Mouse (Mus musculus) hindbrain, embryonic 15.5 days (tissue): ENCODE results near the gene Samd14. TPM values are rescaled to one million over a fixed set of nuclear protein-coding genes. Genes with fewer than 3 reads are reported as not detected.
A peak's percentile ranks its signal among the peaks of the same experiment; 100 is the strongest.

Source experiments
- ATAC-seq: fragments of 200-750 bp; cut with Nextera tagmentation; 2 replicates; pipeline ENCODE4 v1.8.0; 2017; ENCODE audit warnings: low read depth, moderate number of reproducible peaks, moderate TSS enrichment; ENCODE audit not compliant: low FRiP score
- H3K27ac ChIP-seq: fragments of 300-500 bp; sonication (generic); replicated peaks from 2 replicates; pipeline ENCODE4 v1.5.1; 2015; ENCODE audit warnings: mild to moderate bottlenecking, inconsistent platforms
- H3K27me3 ChIP-seq: fragments of 300-500 bp; sonication (generic); 2 replicates; pipeline ENCODE4 v1.6.1; 2015; ENCODE audit warnings: control low read depth, inconsistent platforms
- H3K36me3 ChIP-seq: fragments of 300-500 bp; sonication (generic); 2 replicates; pipeline ENCODE4 v1.6.1; 2015; ENCODE audit warnings: control low read depth, inconsistent platforms
- H3K4me1 ChIP-seq: fragments of 300-500 bp; sonication (generic); replicated peaks from 2 replicates; pipeline ENCODE4 v1.6.1; 2015; ENCODE audit warnings: control low read depth, inconsistent platforms
- H3K4me2 ChIP-seq: fragments of 300-500 bp; sonication (generic); 2 replicates; pipeline ENCODE4 v1.6.1; 2015; ENCODE audit warnings: moderate library complexity, mild to moderate bottlenecking, inconsistent platforms
- H3K4me3 ChIP-seq: fragments of 300-500 bp; sonication (generic); 2 replicates; pipeline ENCODE4 v1.5.1; 2015; ENCODE audit warnings: mild to moderate bottlenecking, inconsistent platforms
- H3K9ac ChIP-seq: fragments of 300-500 bp; sonication (generic); 2 replicates; pipeline ENCODE4 v1.6.1; 2015; ENCODE audit warnings: inconsistent platforms
- H3K9me3 ChIP-seq: fragments of 300-500 bp; sonication (generic); 2 replicates; pipeline ENCODE4 v1.6.1; 2016; ENCODE audit warnings: control low read depth, inconsistent platforms
- WGBS: fragments of 180-500 bp; shearing (Covaris S2); methylation state at CpG from one replicate; pipeline ENCODE4 v1.1.7; 2015; 5-methylcytosine and 5-hydroxymethylcytosine counted together
- polyA plus RNA-seq: library from polyadenylated mRNA; unstranded; fragments of >200 nt; fragmentation: Nextera tagmentation; extraction: Ambion mirVana; gene quantifications from 2 replicates; pipeline ENCODE4 v1.2.1, GENCODE M21; 2015

The Samd14 gene
- polyA plus RNA-seq, 1 experiment from 2014 or later, result 176 TPM

- Histone ChIP-seq H3K4me3 (no peak overlapping the region), H3K27me3 (no peaks in the 10 kb centered on the region), H3K27ac (no peak overlapping the region), H3K4me2 (no peak overlapping the region), H3K36me3 (no peaks in the 10 kb centered on the region), H3K4me1 (peaks cover 29% of the 10 kb centered on the region), H3K9me3 (no peaks in the 10 kb centered on the region), H3K9ac (no peak overlapping the region)
- no peak for ATAC-seq
- 55% methylated on average over 7 of the region's 7 CpGs for WGBS
Observed at GRCm38 (mm10) chr11:95071266-95071665, 61.6 kb downstream of the Samd14 start.

- 63% methylated on average over 8 of the region's 8 CpGs for WGBS
- Histone ChIP-seq H3K4me3 (no peak overlapping the region), H3K9ac (no peak overlapping the region), H3K9me3 (no peaks in the 10 kb centered on the region), H3K27me3 (no peaks in the 10 kb centered on the region), H3K36me3 (no peaks in the 10 kb centered on the region), H3K27ac (no peak overlapping the region), H3K4me1 (peaks cover 33% of the 10 kb centered on the region), H3K4me2 (no peak overlapping the region)
- ATAC-seq, result no peak
Observed at GRCm38 (mm10) chr11:95072136-95072535, 62.5 kb downstream of the Samd14 start.

- no peak for ATAC-seq
- WGBS, result 66% methylated on average over 5 of the region's 5 CpGs
- H3K4me1 ChIP-seq, result peaks cover 39% of the 10 kb centered on the region
Observed at GRCm38 (mm10) chr11:95072804-95073203, 63.1 kb downstream of the Samd14 start.

GRCm38 (mm10) chr11:95073835-95074234 is 64.2 kb downstream of the Samd14 start:
- H3K36me3 ChIP-seq, result no peaks in the 10 kb centered on the region
- H3K4me1 ChIP-seq, result peaks cover 45% of the 10 kb centered on the region
- 74% methylated on average over 4 of the region's 4 CpGs for WGBS
- no peak overlapping the region for H3K9ac ChIP-seq
- H3K4me2 ChIP-seq, result no peak overlapping the region
- no peak overlapping the region for H3K27ac ChIP-seq
- H3K27me3 ChIP-seq, result peaks cover 5% of the 10 kb centered on the region; the same call in 1 of the 2 replicates
- H3K9me3 ChIP-seq, result no peaks in the 10 kb centered on the region
- H3K4me3 ChIP-seq, result no peak overlapping the region
- ATAC-seq, result no peak

More at GRCm38 (mm10) chr11:95072804-95073203, 63.1 kb downstream of the Samd14 start:
- Histone ChIP-seq H3K27me3 (peaks cover 3% of the 10 kb centered on the region; the same call in 1 of the 2 replicates), H3K9me3 (no peaks in the 10 kb centered on the region), H3K36me3 (no peaks in the 10 kb centered on the region), H3K4me3 (no peak overlapping the region), H3K27ac (no peak overlapping the region), H3K4me2 (no peak overlapping the region), H3K9ac (0 out of 2 replicates have a peak overlapping the region, but pooled peaks have one; percentile 3)

GRCm38 (mm10) chr11:95074694-95075093 is 65.0 kb downstream of the Samd14 start:
- no peaks in the 10 kb centered on the region for H3K9me3 ChIP-seq
- 77% methylated on average over 4 of the region's 4 CpGs for WGBS
- H3K36me3 ChIP-seq, result no peaks in the 10 kb centered on the region
- ATAC-seq, result no peak
- H3K4me3 ChIP-seq, result peak overlapping the region; percentile 68
- H3K27me3 ChIP-seq, result peaks cover 9% of the 10 kb centered on the region; the same call in 1 of the 2 replicates
- H3K4me1 ChIP-seq, result peaks cover 45% of the 10 kb centered on the region
- H3K9ac ChIP-seq, result peak overlapping the region; percentile 78; the same call in 1 of the 2 replicates
- H3K27ac ChIP-seq, result no peak overlapping the region
- peak overlapping the region; percentile 91 for H3K4me2 ChIP-seq

- Histone ChIP-seq H3K27ac (peak overlapping the region; percentile 82), H3K27me3 (peaks cover 11% of the 10 kb centered on the region; the same call in 1 of the 2 replicates), H3K9me3 (no peaks in the 10 kb centered on the region), H3K9ac (peak overlapping the region; percentile 78), H3K4me1 (peaks cover 45% of the 10 kb centered on the region), H3K4me3 (peak overlapping the region; percentile 68), H3K4me2 (peak overlapping the region; percentile 91), H3K36me3 (no peaks in the 10 kb centered on the region)
- 6% methylated on average over 19 of the region's 19 CpGs for WGBS
- peak; percentile 16; the same call in 1 of the 2 replicates for ATAC-seq
Observed at GRCm38 (mm10) chr11:95075197-95076040, 65.7 kb downstream of the Samd14 start.

Other genes starting within 250 kb of the Samd14 start
- gene Tmem92, start 227.2 kb upstream of the Samd14 start, polyA plus RNA-seq, result not detected in 2 replicates
- gene Col1a1, start 73.7 kb upstream of the Samd14 start, polyA plus RNA-seq, result 120 and 145 TPM in 2 replicates
- not detected in 2 replicates for gene Hils1, start 42.3 kb upstream of the Samd14 start, polyA plus RNA-seq
- 0.19 TPM in 1 of 2 replicates, not detected in the other for gene Sgca, start 33.6 kb upstream of the Samd14 start, polyA plus RNA-seq
- 20.7 and 21.4 TPM in 2 replicates for gene Ppp1r9b, start 18.8 kb upstream of the Samd14 start, polyA plus RNA-seq
- gene Pdk2, start 31.5 kb downstream of the Samd14 start, polyA plus RNA-seq, result 26.2 and 33.4 TPM in 2 replicates
- gene Itga3, start 66.9 kb downstream of the Samd14 start, polyA plus RNA-seq, result 17.9 and 19.8 TPM in 2 replicates
- 0.19 and 0.54 TPM in 2 replicates for gene Dlx3, start 110.2 kb downstream of the Samd14 start, polyA plus RNA-seq
- gene Dlx4, start 136.4 kb downstream of the Samd14 start, polyA plus RNA-seq, result not detected in 2 replicates